Mouse (Mus musculus) adrenal gland, postnatal 36 days (tissue): Measurements from ENCODE around the gene Stk19. TPM values are rescaled to one million over a fixed set of nuclear protein-coding genes. Genes with fewer than 3 reads are reported as not detected.

Experiments
- DNase-seq, 2 experiments: peaks; one replicate each; pipeline ENCODE4 v3.0.0; 2021; ENCODE audit warnings: mixed read lengths in 1 of 2
- long read RNA-seq, 2 experiments: library from polyadenylated mRNA; stranded (forward); transcript quantifications; one replicate each; pipeline ENCODE4 v2.0.0; 2021; ENCODE audit warnings: borderline sequencing depth in 2 of 2
- total RNA-seq, 2 experiments: library from RNA; stranded (reverse); gene quantifications; 2 replicates each; pipeline ENCODE4 v1.2.3; 2021

Stk19 gene
- 10 to 100 TPM; 35.8 to 57.5 TPM for total RNA-seq
- long read RNA-seq, experiment 1, transcript Stk19-201 (7 exons, 1,120 nt): major isoform, 36 of 75 reads
- long read RNA-seq, experiment 1, partial matches to known transcripts: 19 of 75 reads
- long read RNA-seq, experiment 1, other reads (novel, unspliced or antisense): 17 of 75 reads
- long read RNA-seq, experiment 2, transcript Stk19-201 (7 exons, 1,120 nt): major isoform, 13 of 29 reads
- long read RNA-seq, experiment 2, partial matches to known transcripts: 8 of 29 reads
- long read RNA-seq, experiment 2, other reads (novel, unspliced or antisense): 7 of 29 reads

DNA sequence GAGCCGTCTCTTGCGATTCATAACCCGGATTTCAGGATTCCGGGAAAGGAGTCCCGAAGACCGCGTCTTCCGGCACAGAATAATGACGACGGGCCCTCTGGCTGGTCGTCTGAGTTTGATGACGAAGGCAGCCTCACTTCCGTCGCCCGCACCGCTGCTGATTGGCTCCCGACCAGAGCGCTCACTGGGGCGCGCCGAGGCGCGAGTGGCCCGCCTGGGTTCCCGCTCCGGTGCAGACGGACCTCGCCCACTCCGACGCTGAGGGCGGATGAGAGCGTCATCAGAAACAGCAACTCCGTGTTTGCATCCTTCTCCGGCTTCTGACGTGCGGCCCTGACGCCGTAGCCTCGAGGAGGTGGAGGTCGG, at the start of gene Stk19, which contains the start of gene Dxo:
Stk19 (minus strand) TSS at position 90 of the 366 bp plus-strand sequence.
Dxo (plus strand) TSS at position 164 of the 366 bp plus-strand sequence.
- peak; percentile 97 for DNase-seq

GRCm38 (mm10) chr17:34885615-34886014, 48.9 kb upstream of the Stk19 start:
- DNase-seq: peak in 1 of 2 experiments; percentile 22

DNA sequence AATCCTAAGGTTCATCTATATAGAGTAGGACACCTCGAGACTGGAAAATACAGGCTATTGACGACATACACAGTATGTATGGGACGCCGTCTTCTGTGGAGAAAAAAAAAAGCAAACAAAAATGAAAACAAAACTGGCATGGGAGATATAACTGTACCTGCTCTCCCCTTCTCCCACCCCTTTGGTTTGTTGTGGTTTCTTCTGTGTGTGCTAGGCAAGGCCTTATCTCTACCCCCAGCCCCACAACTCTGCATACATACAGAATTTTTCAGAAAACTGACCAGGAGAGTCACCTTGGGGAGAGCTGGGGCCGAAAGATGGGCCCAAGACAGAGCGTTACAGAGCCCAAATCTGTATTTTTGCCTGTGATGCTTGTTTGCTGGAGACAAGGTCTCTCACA, 48.0 kb upstream of the Stk19 start:
- DNase-seq: no peak

- DNase-seq: no peak
These were observed 46.6 kb upstream of the Stk19 start for GRCm38 (mm10) chr17:34883332-34883731.

DNA sequence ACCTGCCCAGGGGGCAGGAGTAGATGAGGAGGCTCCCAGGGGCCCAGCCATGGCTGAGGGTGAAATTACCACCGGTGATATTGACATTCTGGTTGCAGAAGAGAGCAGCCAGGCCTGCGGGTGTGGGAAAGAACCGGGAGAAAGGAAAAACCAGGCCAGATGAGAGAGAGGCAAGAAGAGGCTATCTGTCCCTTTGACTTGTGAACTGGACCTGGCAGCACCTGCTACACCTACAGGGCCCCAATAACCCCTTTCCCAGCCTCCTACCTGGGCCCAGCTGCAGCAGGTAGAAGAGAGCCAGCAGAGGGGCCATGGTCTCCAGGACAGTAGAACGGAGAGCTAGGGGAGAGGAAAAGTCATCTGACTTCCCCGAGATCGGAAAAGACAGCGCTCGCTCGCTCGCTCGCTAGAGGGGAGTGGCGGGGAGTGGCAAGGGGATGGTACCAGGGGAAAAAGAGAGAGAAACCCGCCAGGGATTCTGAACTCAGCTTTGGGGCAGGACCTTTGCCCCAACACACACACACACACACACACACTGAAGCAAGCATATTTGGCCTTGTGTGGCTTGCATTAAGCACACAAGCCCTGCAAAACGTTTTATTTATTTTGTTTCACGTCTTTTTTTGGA, 45.1 kb upstream of the Stk19 start, which contains the start of gene Gm20547:
Gm20547 (minus strand) TSS at position 360 of the 628 bp plus-strand sequence.
- peak in 1 of 2 experiments; percentile 62 for DNase-seq

DNA sequence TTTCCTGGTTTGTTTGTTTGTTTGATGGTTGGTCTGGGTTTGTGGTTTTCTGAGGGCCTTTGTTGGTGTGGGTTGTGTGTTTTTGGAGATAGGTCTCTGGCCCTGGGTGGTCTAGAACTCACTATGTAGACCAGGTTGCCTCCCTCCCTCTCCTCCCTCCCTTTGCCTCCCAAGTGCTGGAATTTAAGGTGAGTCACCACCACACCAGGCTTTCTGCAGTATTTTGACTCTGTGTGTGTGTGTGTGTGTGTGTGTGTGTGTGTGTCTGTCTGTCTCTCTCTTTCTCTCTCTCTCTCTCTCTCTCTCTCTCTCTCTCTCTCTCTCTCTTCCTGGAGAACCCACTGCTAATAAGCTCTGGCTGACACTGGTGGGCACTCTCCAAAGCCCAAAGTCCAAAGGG, 44.4 kb upstream of the Stk19 start:
- DNase-seq: peak in 1 of 2 experiments; percentile 52

DNA sequence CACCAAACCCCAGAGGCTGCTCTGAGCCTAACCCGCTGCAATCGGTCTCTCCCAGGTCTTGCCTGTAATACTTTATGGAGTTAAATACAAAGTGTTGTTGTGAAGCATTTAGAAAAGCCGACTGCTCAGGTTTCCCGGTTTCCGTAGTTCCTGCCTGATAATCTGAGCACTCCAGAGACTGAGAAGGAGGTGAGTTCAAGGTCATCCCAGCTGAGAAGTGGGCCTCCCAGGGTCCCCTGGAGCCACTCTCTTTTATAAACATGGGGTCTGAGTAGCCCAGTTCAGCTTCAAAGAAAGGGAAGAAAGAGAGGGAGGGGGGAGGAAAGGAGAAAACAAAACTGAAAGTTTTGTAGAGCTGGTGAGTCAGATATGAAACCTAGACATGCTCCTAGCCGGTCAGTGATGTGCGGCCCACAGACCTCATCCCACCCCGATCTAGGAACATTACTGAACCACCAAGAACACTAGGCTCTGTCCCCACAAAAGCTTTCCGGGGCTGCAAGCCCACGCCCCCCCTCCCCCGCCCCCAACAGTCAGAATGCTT, 42.7 kb upstream of the Stk19 start, which contains the start of gene Zbtb12:
Zbtb12 (plus strand) TSS at position 148 of the 544 bp plus-strand sequence.
- no peak for DNase-seq

DNA sequence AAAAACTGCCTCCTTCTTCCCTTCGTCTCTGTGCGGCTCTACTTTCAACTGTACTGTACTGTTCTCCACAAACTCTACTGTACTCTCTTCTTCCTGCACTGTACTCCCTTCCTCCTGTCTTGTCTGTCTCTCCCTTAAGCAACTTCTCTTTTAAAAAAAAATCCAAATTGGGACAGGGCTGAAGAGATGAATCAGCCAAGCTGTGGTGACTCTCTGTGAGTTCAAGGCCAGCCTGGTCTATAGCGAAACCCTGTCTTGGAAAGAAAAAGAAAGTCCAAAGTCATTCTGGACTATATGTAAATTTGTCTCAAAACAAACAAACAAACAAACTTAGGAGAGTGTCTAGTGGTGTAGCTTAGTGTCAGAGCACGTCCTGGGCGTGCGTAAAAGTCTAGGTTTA, 37.6 kb upstream of the Stk19 start:
- DNase-seq: peak; percentile 39 to 57

- DNase-seq: no peak
These were observed 29.2 kb upstream of the Stk19 start for GRCm38 (mm10) chr17:34865981-34866380.

DNA sequence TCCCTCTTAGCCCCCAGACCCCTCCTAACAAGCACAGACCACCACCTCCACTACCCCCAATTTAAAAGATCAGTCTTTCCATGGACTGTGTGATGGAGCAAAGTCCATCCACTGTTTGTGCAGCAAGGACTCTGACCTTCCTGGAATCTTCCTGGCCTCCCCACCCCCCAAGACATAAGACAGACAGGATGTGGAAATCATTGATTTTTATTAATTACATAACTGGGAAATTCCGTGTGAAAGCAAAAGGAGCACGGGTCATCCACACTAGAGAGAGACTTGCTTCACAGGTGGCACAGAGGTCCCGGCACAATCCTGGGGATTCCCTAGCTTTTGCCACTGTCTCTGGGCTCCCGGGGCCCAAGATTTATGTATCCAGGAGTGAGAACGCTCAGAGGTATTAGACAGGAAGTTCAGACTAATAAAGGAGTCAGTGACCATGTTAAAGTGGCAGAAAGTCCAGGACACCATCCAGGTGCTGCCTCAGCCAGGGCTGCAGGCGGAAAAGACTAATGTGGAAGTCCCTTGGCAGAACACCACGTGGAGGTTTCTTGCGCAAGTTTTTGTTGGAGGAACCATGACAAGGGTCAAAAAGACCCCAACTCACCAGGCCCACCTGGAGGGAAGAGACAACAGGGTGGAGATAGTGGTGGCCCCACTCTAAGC, 25.8 kb upstream of the Stk19 start, which contains the start of gene Cfb:
Cfb (minus strand) TSS at position 103 of the 666 bp plus-strand sequence.
- DNase-seq: no peak

GRCm38 (mm10) chr17:34861704-34862415, 25.1 kb upstream of the Stk19 start:
- DNase-seq: peak in 1 of 2 experiments; percentile 36

GRCm38 (mm10) chr17:34860514-34860913, 23.8 kb upstream of the Stk19 start:
- no peak for DNase-seq

DNA sequence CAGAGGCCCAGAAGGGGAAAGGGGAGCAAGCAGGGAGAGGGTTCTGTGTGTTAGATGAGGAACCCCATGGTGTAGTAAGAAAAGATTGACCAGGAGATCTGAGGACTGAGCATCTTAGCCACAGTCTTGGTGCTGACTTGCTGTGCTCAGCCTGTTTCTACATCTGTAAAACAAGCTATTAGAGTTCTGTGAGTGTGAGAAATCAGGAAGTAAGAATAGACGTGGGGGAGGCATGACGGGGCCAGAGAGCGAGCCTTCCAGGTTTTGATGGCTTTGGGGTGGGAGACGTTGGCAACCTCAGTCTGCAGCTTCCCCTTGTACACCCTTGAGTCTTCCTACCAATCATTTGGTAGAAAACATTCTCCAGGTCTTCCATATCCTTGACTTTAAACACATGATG, 21.9 kb upstream of the Stk19 start:
- no peak for DNase-seq

DNA sequence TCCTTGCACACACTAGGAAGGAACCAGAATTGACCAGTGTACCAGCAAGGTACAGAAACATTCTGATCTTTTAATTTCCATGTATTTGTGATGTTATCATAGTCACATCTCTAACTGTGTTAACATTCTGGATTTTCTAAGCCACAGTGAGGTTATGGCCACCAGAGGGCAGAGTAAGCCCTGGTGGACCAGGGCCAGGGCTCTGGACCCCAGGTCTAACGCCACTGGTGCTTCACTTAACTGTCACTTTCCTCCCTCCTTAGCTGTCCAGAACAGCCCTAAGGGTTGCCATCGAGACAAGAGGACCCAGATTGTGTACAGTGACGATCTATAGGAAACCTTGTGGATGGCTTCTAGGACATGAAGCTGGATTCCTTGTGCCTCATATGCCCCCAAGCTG, 19.1 kb upstream of the Stk19 start:
- peak; percentile 61 to 71 for DNase-seq

- DNase-seq: no peak
These were observed 18.0 kb upstream of the Stk19 start for GRCm38 (mm10) chr17:34854761-34855160.

- no peak for DNase-seq
These were observed 16.8 kb upstream of the Stk19 start for GRCm38 (mm10) chr17:34853511-34853910.

DNA sequence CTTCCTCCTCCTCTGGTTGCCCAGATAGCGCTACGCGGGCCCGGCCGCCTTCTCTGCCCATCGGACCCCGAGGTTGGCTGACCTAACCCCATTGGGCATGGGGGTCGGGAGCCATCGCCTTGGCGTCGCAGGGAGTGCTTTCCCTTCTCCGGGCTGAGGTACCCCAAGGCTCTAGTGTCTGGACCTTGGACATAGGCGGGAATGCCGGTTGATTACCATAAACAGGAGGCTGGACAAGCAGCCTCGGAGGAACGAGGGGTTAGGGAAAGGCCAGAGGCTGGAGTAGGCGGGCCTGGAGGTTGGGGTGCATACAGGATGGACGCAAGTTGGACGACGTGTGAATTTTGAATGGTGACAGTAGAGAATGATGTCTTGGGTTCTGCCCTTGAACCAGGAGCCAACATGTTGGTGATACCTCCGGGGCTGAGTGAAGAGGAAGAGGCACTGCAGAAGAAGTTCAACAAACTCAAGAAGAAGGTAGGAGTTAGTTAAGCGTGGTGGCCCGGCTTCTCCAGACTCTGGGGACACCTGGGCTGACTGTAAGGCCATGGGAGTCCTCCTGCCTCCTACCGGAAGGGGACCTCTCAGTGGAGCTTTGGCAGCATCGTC, 13.9 kb upstream of the Stk19 start:
- no peak for DNase-seq

- peak; percentile 99 for DNase-seq
These were observed 13.2 kb upstream of the Stk19 start, which contains the start of the genes Skiv2l and Nelfe for GRCm38 (mm10) chr17:34849722-34850516. Skiv2l (minus strand) TSS chr17:34850210. Nelfe (plus strand) TSS chr17:34850391.

GRCm38 (mm10) chr17:34847615-34848014, 10.9 kb upstream of the Stk19 start:
- no peak for DNase-seq

GRCm38 (mm10) chr17:34847192-34847591, 10.4 kb upstream of the Stk19 start:
- no peak for DNase-seq
